Mouse (Mus musculus) hindbrain, embryonic 14.5 days (tissue): ENCODE data around the gene Shoc2. TPM values are rescaled to one million over a fixed set of nuclear protein-coding genes. Genes with fewer than 3 reads are reported as not detected.
"Not testable (repeated sequence)": the region's sequence is repeated elsewhere in the genome, so short reads cannot be mapped to it uniquely, and the experiment has no call there.

ENCODE experiments used
- ATAC-seq: fragments of 200-750 bp; cut with Nextera tagmentation; 2 replicates; pipeline ENCODE4 v1.8.0; 2017; ENCODE audit warnings: moderate number of reproducible peaks, mild to moderate bottlenecking, moderate TSS enrichment, moderate library complexity; ENCODE audit not compliant: low FRiP score
- DNase-seq: peaks from one replicate; pipeline ENCODE4 v3.0.0-alpha.2; 2015; ENCODE audit warnings: low spot score
- H3K27ac ChIP-seq: fragments of 300-500 bp; sonication (generic); 2 replicates; pipeline ENCODE4 v1.5.1; 2014; ENCODE audit warnings: mild to moderate bottlenecking, moderate library complexity
- H3K27me3 ChIP-seq: fragments of 300-500 bp; sonication (generic); 2 replicates; pipeline ENCODE4 v1.6.1; 2014; ENCODE audit warnings: mild to moderate bottlenecking, low read length, mixed read lengths; ENCODE audit not compliant: control insufficient read depth, insufficient read depth
- H3K36me3 ChIP-seq: fragments of 300-500 bp; sonication (generic); replicated peaks from 2 replicates; pipeline ENCODE4 v1.6.1; 2014; ENCODE audit not compliant: control insufficient read depth, insufficient read depth
- H3K4me1 ChIP-seq: fragments of 300-500 bp; sonication (generic); replicated peaks from 2 replicates; pipeline ENCODE4 v1.6.1; 2014; ENCODE audit warnings: antibody characterized with exemption, low read length, mixed read lengths; ENCODE audit not compliant: control insufficient read depth, insufficient read depth
- H3K4me2 ChIP-seq: fragments of 300-500 bp; sonication (generic); replicated peaks from 2 replicates; pipeline ENCODE4 v1.6.1; 2014; ENCODE audit warnings: mild to moderate bottlenecking, moderate library complexity
- H3K4me3 ChIP-seq: fragments of 300-500 bp; sonication (generic); replicated peaks from 2 replicates; pipeline ENCODE4 v1.5.1; 2014; ENCODE audit warnings: mild to moderate bottlenecking, low read length
- H3K9ac ChIP-seq: fragments of 300-500 bp; sonication (generic); 2 replicates; pipeline ENCODE4 v1.6.1; 2014
- H3K9me3 ChIP-seq: fragments of 300-500 bp; sonication (generic); 2 replicates; pipeline ENCODE4 v1.6.1; 2016; ENCODE audit warnings: low read length; ENCODE audit not compliant: control insufficient read depth
- WGBS: fragments of 180-500 bp; shearing (Covaris S2); extraction: QIAGEN DNeasy Blood & Tissue Kit; methylation state at CpG from one replicate; pipeline ENCODE4 v1.1.7; 2014; 5-methylcytosine and 5-hydroxymethylcytosine counted together
- polyA plus RNA-seq: library from polyadenylated mRNA; unstranded; fragments of >200 nt; fragmentation: Nextera tagmentation; extraction: Ambion mirVana; gene quantifications from 2 replicates; pipeline ENCODE4 v1.2.1, GENCODE M21; 2014

Shoc2 gene
- polyA plus RNA-seq, 1 experiment from 2014 or later, result 75.3 TPM

DNA sequence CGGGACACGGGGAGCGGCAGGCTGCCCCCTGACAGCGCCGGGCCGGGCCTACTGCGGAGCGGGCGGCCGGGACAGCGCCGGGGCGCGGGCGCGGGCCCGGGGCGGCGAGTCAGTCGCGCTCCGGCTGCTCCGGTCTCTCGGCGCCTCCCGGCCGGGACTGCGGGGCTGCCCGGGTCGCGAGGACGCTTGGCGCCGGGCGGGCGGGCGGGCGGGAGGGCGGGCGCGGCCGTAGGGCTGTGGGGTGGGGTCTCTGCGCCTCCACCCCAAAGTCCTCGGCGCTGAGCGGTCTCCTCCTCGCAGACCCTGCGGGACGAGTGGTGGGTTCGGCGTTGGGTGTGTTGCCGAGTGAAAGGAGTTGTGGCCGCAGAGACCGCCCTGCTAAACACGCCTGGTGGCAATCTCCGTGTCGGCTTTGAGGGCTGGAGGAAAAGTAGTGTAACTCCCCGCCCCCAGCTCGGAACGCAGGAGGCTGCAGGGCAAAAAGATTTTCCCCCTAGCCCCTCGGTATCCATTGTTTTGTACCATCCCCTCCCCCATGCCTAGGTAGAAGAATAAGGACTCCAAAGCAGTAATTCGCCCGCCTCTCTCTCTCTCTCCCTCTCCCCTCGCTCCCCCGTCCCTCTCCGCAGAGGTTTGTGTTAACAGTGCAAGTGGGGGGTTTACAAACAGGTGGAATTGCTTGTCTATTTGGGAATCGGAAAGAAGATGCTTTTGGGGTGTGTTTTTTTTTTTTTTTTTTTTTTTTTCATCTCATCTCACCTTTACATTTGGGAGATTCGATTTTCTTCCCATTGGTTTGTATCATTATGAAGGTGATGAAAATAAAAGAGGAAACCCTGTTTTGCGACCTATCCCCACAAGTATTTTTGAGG lies 1.3 kb downstream of the Shoc2 start:
- Histone ChIP-seq H3K9ac (peak overlapping the region; percentile 95), H3K27me3 (no peaks in the 10 kb centered on the region), H3K4me3 (peak overlapping the region; percentile 93), H3K27ac (peak overlapping the region; percentile 96), H3K9me3 (no peaks in the 10 kb centered on the region), H3K36me3 (no peaks in the 10 kb centered on the region; the same call in 1 of the 2 replicates), H3K4me1 (peaks cover 21% of the 10 kb centered on the region), H3K4me2 (peak overlapping the region; percentile 62)
- ATAC-seq (peak; percentile 12), DNase-seq (peak; percentile 59)
- 1% methylated on average over 40 of the region's 69 CpGs for WGBS

DNA sequence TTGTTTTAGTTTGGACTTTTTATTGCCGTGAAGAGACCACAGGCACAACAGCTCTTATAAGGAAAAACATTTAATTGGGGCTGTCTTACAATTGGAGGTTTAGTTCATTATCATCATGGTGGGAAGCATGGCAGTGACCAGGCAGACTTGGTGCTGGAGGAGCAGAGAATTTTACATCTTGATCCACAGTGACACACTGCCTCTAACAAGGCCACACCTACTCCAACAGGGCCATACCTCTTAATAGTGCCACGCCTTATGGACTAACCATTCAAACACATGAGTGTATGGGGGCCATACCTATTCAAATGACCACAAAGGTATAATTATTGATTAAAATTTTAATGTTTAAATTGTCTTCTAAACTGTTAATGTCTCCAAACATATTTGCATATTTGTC lies 13.4 kb downstream of the Shoc2 start:
- Histone ChIP-seq H3K27me3 (no peaks in the 10 kb centered on the region), H3K9ac (no peak overlapping the region), H3K9me3 (no peaks in the 10 kb centered on the region), H3K4me1 (0 out of 2 replicates have a peak, but pooled peaks cover 4% of the 10 kb centered on the region), H3K4me2 (no peak overlapping the region), H3K27ac (no peak overlapping the region), H3K4me3 (no peak overlapping the region), H3K36me3 (no peaks in the 10 kb centered on the region)
- ATAC-seq, result no peak
- WGBS, result 94% methylated on average over 2 of the region's 2 CpGs
- no peak for DNase-seq

DNA sequence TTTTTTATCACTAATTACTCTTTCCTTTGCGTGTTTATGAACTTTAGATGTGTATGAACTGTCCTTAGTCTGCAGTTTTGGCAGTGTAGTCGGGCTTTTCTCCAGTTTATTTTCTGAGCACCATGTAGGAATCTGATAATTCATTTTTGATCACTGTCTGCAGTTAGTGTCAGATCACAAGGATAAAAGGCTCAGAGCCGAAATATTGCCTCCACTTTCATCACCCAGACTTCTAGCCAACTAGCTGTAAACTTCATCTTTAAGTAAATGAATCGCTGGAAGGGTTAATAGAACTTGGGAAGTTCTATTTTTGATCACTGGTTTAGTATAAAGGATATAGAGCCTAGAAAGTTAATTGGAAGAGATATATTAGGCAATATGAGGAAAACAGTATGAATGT lies 18.4 kb downstream of the Shoc2 start:
- DNase-seq (no peak), ATAC-seq (no peak)
- no peaks in the 10 kb centered on the region for H3K27me3 ChIP-seq
- H3K4me1 ChIP-seq, result no peaks in the 10 kb centered on the region
- no peak overlapping the region for H3K4me2 ChIP-seq
- WGBS, result 90% methylated on average over 4 of the region's 4 CpGs
- H3K9ac ChIP-seq, result no peak overlapping the region
- H3K27ac ChIP-seq, result no peak overlapping the region
- H3K4me3 ChIP-seq, result no peak overlapping the region
- no peaks in the 10 kb centered on the region for H3K9me3 ChIP-seq
- H3K36me3 ChIP-seq, result no peaks in the 10 kb centered on the region

DNA sequence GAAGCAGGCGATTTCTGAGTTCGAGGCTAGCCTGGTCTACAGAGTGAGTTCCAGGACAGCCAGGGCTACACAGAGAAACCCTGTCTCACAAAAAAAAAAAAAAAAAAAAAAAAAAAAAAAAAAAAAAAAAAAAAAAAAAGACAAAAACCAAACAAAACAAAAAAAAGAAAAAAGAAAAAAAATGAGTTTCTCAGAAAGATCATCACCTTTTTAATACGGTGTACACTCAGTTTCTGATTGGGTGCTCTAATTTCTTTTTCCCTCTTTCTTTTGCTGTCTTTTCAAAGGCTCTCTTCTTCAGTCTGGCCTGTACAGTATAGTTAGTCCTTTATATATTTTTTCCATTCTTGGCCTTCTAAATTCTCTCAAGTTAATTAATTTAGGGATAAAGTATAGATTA lies 20.2 kb downstream of the Shoc2 start:
- not testable (repeated sequence) for H3K4me1 ChIP-seq, H3K36me3 ChIP-seq, H3K27ac ChIP-seq, H3K9me3 ChIP-seq, H3K4me3 ChIP-seq, ATAC-seq, DNase-seq, H3K9ac ChIP-seq, H3K27me3 ChIP-seq, H3K4me2 ChIP-seq
- WGBS, result 97% methylated on average over 3 of the region's 3 CpGs

DNA sequence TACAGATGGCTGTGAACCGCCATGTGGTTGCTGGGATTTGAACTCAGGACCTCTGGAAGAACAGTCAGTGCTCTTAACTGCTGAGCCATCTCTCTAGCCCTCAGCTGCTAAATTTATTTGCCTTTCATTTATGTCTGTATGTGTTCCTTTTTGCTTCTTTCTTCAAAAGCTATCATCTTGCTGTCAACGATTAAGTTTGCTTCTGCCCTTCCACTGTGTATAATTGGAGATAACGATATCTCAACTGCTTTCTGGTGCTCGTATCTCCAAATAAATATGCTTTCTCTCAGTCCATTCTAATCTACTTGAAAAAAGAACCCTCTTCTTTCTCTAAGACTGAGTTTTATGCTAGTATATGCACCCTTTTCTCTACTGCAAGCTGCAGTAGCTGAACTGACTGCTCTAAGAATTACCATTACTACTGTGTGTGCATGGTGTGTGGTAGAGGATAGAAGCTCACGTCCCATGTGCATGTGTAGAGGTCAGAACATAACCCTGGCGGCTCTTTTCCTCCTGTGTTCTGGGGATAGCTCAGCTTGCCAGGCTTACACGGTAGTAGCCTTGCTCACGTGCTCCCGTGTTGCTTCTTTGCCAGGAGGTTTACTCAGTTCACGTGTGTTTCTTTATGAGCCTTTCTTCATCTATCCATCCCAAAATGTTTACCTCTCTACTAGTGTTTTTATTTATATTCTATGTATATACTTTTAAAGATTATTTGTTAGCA lies 21.0 kb downstream of the Shoc2 start:
- H3K4me2 ChIP-seq, result no peak overlapping the region
- no peak overlapping the region for H3K4me3 ChIP-seq
- ATAC-seq (no peak), DNase-seq (no peak)
- WGBS, result 93% methylated on average over 10 of the region's 10 CpGs
- H3K27ac ChIP-seq, result no peak overlapping the region
- no peaks in the 10 kb centered on the region for H3K4me1 ChIP-seq
- no peak overlapping the region for H3K9ac ChIP-seq
- H3K36me3 ChIP-seq, result no peaks in the 10 kb centered on the region
- H3K27me3 ChIP-seq, result no peaks in the 10 kb centered on the region
- H3K9me3 ChIP-seq, result no peaks in the 10 kb centered on the region

DNA sequence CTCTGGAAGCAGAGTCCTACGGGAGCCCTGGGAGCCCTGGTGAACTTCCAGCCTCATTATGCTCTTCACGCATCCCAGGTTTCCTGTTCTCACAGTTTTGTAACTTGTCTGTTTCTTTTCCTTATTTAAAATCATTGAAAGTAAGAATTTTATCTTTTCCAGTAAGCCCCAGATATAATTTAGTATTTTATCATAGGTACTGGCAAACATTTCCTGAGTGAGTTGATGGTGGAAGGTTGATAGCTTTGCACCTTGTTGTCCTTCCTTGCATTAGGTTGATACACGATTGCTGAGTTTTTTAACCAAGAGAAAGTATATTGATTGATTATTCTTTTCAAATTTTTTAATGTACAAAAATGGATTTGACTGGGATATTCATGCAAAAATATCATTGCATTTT lies 25.1 kb downstream of the Shoc2 start:
- Histone ChIP-seq H3K9ac (no peak overlapping the region), H3K27ac (no peak overlapping the region), H3K4me2 (no peak overlapping the region), H3K36me3 (no peaks in the 10 kb centered on the region), H3K4me3 (no peak overlapping the region), H3K27me3 (no peaks in the 10 kb centered on the region), H3K9me3 (no peaks in the 10 kb centered on the region), H3K4me1 (no peaks in the 10 kb centered on the region)
- DNase-seq, result no peak
- 87% methylated on average over 3 of the region's 3 CpGs for WGBS
- no peak for ATAC-seq

DNA sequence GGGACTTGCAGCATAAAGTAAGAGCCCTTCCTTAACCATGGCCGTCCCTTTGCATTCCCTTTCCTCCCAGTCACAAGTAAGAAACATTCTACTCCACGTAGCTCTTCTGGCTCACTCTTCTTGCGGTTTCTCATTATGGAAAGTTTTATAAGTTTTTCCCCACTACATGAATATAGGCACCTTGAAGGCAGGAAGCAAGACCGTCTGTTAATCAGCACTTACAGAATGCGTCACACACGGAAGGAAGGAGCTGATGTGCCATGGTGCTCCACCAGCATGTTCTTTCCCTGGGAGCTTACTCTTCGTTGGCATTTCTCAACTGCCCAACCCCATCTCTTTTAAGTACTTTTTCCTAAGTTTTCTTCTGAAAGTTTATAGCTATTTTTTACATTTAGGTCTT lies 27.8 kb downstream of the Shoc2 start:
- no peaks in the 10 kb centered on the region for H3K27me3 ChIP-seq
- no peak for DNase-seq
- no peaks in the 10 kb centered on the region; the same call in 1 of the 2 replicates for H3K36me3 ChIP-seq
- H3K9me3 ChIP-seq, result no peaks in the 10 kb centered on the region
- H3K9ac ChIP-seq, result no peak overlapping the region
- no peak for ATAC-seq
- no peak overlapping the region for H3K27ac ChIP-seq
- no peaks in the 10 kb centered on the region for H3K4me1 ChIP-seq
- H3K4me3 ChIP-seq, result no peak overlapping the region
- WGBS, result 85% methylated on average over 7 of the region's 7 CpGs
- no peak overlapping the region for H3K4me2 ChIP-seq

DNA sequence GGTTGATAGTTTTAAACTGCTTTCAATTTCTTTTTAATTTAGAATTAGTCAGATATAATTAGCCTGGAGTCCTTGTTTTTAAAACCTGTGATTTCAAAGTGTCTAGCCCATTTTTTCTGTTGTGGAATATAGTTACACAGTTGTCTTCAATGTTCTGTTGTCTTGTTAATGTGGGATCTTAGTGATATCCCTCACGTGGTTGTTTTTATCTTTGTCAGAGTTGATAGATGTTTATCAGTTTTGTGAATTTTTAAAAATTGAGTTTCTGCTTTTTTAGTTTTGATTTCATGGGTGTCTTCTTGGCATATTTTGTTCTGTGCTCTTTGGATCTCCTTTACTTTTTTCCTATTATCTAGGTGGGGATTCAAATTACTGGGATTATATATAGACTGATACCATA lies 29.6 kb downstream of the Shoc2 start:
- Histone ChIP-seq H3K27ac (no peak overlapping the region), H3K9me3 (0 out of 2 replicates have a peak, but pooled peaks cover 5% of the 10 kb centered on the region), H3K4me3 (no peak overlapping the region), H3K27me3 (no peaks in the 10 kb centered on the region), H3K4me2 (no peak overlapping the region), H3K36me3 (no peaks in the 10 kb centered on the region; the same call in 1 of the 2 replicates), H3K4me1 (no peaks in the 10 kb centered on the region), H3K9ac (no peak overlapping the region)
- DNase-seq (no peak), ATAC-seq (no peak)
- WGBS, result 88% methylated on average over 1 of the region's 1 CpGs

DNA sequence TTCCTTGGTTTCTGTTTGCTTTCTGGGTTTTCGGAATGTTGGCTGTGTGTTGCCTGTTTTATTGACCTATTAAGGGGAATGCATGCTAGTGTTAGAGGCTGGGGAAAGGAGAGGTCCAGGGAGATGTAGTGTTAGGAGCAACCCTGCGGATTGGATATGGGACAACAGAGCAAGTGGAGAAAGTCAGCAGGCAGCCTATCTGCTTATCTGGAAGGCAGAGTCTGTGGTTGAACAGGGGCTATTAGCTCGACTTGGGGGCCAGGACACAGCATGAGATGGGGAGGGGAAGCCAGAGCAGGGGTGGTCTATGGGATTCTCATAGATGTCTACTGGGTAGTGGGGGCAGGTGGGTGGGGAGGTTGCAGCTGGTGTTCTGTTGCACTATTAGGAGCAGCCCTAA lies 37.9 kb downstream of the Shoc2 start:
- Histone ChIP-seq H3K4me1 (no peaks in the 10 kb centered on the region), H3K4me2 (no peak overlapping the region), H3K27me3 (no peaks in the 10 kb centered on the region), H3K9me3 (0 out of 2 replicates have a peak, but pooled peaks cover 5% of the 10 kb centered on the region), H3K27ac (no peak overlapping the region), H3K36me3 (no peaks in the 10 kb centered on the region), H3K4me3 (no peak overlapping the region), H3K9ac (no peak overlapping the region)
- no peak for ATAC-seq
- DNase-seq, result no peak
- WGBS, result 73% methylated on average over 3 of the region's 3 CpGs
